Mouse (Mus musculus): ENCODE measurements around the gene Aff3. TPM values are rescaled to one million over a fixed set of nuclear protein-coding genes. Genes with fewer than 3 reads are reported as not detected.

Gene Aff3
- total RNA-seq, 2 experiments from 2014 or later, result 2.4 to 2.6 TPM

DNA sequence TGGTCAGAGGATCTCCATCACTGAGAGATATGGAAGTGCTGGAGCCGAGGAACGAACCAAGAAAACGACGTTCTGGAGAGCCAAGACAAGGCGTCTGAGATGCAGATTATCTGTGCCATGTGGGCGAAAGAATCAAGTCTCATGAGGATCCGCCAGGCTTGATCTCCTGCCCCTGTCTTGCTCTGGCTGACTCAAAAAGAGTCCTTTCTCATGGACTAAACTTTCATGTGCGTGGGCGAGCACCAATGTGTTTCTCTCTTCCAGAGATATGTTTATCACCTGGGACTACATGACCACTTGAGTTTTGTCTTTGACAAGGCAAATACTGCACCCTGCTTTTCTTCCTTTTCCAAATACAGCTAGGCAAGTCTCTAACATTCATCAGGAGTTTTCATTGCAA, 6.4 kb downstream of the Aff3 start:
- ATAC-seq (ENCODE audit: poor library complexity, severe bottlenecking), result no peak

GRCm38 (mm10) chr1:38657606-38658005, 7.1 kb downstream of the Aff3 start:
- ATAC-seq (ENCODE audit: poor library complexity, severe bottlenecking), result peak; percentile 40

DNA sequence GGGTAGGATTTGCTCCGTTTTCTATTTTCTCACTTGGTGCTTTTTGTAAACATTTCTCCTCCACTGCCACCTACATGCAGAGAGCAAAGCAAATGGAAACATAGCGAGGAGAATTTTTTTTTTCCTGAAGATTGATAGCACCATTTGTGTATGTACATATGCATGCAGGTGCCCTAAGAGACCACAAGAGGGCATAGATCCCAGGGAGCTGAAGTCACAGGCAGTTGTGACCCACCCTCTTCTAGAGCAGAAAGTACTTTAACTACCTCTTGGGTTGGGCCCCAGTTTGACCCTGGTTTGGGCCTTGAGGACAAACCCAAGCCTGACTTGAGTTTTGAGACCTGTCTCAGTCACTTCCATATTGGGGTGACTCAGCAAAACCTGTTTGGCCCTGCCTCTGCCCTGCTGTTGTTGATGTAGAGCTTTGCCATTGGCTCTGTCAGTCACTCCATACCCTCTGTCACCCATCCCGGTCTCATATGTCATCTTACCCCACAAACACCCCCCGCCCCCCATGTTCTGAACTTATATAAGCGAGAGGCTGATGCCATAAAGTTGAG, 9.7 kb downstream of the Aff3 start:
- ATAC-seq (ENCODE audit: poor library complexity, severe bottlenecking), result no peak

DNA sequence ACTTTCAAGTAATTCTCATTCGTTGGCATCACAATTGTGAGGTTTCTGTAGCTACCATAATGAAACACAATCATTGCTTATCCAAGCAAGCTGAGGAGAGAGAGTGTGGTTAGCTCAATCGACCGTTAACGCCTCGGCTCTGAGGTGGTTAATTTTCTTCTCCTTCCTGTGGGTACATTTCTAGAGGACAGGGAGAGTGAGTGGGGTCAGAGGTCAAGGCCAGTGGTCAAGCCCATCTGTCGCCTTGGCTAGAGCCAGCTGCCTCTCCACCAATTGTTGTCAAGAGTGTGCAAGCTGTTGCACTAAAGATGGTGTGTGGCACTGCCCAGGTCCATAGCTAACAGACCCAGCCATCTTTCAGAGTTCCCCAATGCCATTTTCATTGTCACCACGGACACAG, 14.7 kb downstream of the Aff3 start:
- no peak for ATAC-seq (ENCODE audit: poor library complexity, severe bottlenecking)

DNA sequence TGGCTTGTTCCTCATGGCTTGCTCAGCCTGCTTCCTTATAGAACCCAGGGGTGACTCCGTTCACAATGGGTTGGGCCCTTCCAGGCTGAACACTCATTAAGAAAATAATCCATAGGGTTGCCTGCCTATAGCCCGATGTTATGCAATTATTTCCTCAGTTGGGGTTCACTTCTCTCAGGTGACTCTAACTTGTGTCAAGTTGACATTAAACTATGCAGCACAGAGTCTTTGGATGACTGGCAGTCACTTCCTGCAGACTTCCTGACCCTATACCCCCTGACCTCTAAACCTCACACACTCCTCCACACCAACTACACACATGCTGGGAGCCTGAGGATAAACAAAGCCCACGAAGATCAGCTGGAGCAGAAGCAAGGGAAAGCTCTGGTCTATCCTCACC, 15.6 kb downstream of the Aff3 start:
- ATAC-seq (ENCODE audit: poor library complexity, severe bottlenecking), result no peak

DNA sequence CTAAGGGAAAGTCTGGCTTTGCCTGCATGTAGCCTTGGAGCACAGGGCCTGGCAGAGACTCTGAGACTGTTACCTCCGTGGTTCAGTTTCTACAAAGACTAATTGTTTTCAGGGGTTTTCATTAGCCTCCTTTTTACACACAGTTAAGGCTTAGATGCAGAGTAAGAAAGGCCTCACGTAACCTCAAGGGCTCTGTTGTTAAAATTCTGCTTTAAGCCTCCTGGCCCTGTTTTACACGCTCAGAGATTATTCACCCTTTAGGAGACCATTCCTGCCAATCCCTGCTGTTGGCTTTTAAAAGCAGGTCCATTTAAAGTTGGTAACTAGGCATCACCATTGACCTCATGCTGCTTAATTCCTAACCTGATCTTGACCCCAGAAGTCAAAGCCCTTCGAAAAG, 22.5 kb downstream of the Aff3 start:
- no peak for ATAC-seq (ENCODE audit: poor library complexity, severe bottlenecking)

DNA sequence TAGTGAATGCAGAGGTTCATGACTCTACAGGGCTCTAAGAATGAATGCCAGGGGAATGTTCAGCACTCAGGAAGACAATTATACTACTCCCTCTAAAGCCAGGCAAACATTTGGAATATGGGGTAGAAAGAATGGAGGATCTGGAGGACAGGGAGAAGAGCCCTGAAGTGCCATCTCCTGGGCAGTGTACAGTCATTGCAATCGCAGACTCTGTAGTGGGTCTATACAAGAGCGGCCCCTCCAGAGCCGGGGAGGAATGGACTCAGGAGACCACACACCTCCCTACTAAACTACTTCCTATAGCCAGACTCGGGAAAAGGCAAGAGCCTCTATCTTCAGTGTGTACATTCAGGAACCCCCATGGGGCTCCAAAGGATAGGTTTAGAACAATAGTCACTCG, 25.1 kb downstream of the Aff3 start:
- ATAC-seq (ENCODE audit: poor library complexity, severe bottlenecking), result no peak

DNA sequence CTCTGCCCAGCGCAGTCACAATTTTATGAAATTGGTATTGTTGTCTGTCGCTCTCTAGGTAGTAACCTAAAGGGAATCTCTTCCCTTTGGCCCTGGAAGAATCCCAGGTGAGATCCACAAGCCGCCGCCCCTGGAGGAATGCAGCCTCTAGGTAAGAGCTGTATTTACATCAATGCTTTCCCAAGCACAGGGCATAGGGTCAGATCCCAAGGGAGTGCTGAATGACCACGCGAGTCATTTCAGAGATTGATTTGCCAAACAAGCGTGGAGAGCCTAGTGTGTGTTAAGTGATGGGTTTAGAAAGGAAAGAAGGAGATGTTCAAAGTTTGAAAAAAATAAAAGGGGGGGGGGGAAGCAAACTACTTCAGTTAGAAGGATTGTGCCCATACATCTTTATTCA, 29.2 kb downstream of the Aff3 start:
- no peak for ATAC-seq (ENCODE audit: poor library complexity, severe bottlenecking)

GRCm38 (mm10) chr1:38634081-38634480, 30.7 kb downstream of the Aff3 start:
- 0 out of 2 replicates have a peak, but pooled peaks have one; percentile 24 for ATAC-seq (ENCODE audit: poor library complexity, severe bottlenecking)

- peak; percentile 50 for ATAC-seq (ENCODE audit: poor library complexity, severe bottlenecking)
Observed at GRCm38 (mm10) chr1:38632461-38633180, 32.1 kb downstream of the Aff3 start.

GRCm38 (mm10) chr1:38631501-38632279, 33.1 kb downstream of the Aff3 start:
- no peak for ATAC-seq (ENCODE audit: poor library complexity, severe bottlenecking)

- ATAC-seq (ENCODE audit: poor library complexity, severe bottlenecking), result no peak
Observed at GRCm38 (mm10) chr1:38628901-38629585, 35.7 kb downstream of the Aff3 start.

DNA sequence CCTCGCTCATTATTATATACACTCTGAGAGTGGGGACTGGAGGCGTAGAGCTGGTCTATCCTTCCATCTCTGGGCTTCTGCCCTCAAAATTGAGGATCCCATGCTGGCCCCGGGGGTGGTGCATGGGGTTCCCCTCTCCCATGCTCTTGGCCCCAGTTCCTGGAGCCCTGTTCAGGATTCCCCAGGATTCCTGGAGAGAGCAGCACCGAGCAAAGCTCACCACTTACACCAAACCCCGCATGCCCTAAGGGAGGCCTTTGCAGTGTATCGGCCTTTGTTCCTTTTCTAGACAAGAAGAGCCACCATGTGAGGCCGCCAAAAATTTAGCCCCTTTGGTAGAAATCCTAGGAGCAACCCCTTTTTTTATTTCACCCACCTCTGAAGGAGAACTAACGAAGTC, 36.3 kb downstream of the Aff3 start:
- ATAC-seq (ENCODE audit: poor library complexity, severe bottlenecking), result no peak

DNA sequence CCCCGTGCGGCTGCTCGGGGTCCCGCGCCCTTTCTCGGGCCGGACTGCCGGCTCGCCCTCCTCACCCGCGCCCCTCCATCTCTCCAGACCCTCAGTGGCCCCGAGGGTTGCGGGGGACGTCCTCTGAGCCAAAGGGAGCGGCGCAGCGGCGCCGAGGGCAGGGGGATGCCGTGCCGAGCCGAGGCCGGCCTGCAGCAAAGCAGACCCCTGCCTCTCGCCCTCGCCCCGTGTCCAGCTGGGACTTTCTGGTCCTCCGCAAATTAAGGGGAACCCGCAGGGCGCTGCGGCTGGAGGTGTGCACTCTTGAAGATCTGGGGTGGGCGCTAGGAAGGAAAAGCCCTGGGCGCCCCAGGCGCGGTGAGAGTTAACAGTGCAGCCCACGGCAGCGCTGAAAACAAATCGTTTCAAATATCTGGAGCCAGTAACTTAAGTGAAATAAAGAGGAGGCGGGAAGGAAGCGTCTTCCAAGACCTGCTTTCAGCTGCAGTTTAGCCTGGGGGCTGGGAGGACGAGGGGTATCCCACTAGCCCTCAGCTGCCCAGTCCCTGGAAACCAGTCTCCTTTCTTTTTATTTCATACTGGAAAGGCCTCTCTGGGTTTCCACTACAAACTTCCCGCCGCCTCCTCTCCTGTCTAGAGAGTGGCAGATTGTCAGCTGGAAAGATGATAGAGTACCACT, 36.9 kb downstream of the Aff3 start:
- ATAC-seq (ENCODE audit: poor library complexity, severe bottlenecking), result no peak

DNA sequence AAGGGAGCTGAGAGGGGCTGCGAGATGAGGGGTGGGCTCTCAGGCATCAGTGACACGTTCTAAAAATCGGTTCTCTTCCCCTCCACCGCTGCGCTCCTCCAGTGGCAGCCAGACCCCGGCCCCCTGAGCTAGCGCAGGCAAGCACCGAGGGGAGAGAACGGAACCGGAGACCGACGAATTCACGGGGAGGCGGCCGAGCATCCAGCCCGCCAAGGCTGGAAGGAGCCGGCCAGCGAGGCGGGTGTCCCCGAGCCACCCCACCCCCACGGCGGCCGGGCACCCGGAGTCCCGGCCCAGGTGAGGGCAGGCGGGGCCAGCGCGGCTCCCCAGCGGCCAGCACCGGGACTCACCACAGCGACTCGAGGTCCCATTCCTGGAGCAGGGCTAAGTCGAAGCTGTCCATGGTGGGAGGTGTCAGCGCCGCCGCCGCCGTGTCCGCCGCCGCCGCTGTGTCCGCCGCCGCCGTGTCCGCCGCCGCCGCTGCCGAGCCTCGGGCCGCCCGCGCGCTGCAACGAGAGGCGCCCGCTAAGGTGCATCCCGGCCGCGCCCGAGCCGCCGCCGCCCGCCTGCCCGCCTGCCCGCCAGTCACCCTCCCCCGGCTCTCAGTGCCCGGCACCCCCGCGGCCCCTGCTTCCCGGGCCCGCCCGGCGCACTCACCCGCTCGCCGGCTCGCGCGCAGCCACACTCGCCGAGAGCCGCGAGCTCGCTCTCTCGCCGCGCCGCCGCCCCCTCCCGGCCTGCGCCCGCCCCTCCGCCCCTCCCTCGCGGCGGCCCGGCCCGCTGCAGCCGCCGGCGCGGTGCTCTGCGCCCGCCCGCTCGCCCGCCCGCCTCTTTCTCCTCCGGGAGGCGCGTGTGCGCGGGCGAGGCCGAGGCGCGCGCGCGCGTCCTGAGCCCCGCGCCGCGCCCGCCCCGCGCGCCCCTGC, 37.8 kb downstream of the Aff3 start:
- ATAC-seq (ENCODE audit: poor library complexity, severe bottlenecking), result peak; percentile 63

- no peak for ATAC-seq (ENCODE audit: poor library complexity, severe bottlenecking)
Observed at GRCm38 (mm10) chr1:38626388-38626738, 38.4 kb downstream of the Aff3 start.

DNA sequence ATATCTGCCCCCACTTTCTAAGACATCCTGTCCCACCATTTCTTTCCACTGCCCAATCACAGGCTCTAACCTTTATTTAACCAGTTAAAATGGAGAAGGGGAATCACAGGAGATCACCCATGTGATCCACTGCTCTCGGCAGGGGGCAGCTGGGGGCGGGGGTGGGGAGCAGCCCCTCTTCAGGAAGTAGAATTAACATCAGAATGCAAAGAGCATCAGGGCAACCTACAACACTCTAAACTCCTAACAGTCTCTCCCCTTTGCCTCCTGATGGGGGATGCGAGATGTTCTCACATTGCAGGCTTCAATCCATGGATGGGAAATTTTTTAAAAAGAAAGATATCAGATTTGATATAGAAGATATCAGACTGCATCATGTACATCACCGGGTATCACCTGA, 42.9 kb downstream of the Aff3 start:
- no peak for ATAC-seq (ENCODE audit: poor library complexity, severe bottlenecking)

- no peak for ATAC-seq (ENCODE audit: poor library complexity, severe bottlenecking)
Observed at GRCm38 (mm10) chr1:38620401-38620800, 44.4 kb downstream of the Aff3 start.

GRCm38 (mm10) chr1:38606741-38607140, 58.0 kb downstream of the Aff3 start:
- ATAC-seq (ENCODE audit: poor library complexity, severe bottlenecking), result no peak

DNA sequence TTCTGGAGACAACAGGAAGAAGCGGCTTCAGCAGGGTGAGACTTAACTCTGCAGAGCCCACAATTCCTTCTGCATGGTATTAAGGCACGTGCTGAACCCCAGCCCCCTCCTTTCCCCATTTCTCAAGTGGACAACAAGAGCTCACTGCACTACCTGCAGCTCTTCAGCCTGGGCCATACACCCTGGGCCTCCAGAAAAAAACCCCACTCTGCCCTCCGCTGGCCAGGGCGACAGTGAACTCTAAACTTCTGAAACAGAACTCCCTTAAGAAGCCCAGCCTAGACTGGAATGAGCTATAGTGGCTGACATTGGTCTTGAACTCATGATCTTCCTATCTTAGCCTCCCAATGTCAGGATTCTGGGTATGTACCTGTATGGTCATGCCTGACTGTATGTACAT, 59.3 kb downstream of the Aff3 start:
- ATAC-seq (ENCODE audit: poor library complexity, severe bottlenecking), result no peak

Measured in megakaryocyte, adult 5-6 weeks (primary cell).